In the genomic region with DNA sequence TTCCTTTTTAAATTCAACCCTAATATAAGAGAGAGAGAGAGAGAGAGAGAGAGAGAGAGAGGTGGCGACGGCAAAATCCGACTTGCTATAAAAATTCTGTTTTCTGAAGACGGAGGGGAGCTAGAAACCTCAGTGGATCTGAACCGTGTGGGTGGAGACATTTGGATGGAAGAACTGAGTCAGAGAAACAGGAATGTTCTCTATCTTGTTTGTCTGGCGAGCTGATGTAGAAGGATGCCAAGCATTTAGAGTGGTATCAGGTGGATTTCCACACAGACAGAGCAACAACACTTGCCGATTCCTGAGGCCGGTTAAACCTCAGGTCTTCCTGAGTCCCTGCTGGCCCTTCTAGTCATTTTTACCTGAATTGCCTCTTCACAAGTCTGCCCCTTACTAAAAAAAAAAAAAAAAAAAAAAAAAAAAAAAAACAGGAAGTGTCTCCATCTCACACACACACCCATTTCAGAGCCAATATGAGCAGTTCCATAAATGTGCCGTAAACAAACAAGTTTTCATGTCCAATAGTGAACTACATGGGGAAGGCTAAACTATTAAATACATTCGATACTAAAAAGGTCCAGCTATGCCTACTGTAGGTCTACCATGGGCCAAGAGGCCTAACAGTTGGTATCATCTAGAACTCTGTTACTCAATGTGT, we compare ENCODE assay signal across 11 mouse cellular contexts.
DNase-seq lines count a peak whose midpoint lies in the region; ATAC-seq and TF ChIP-seq lines count a peak whose summit lies in the region.
"Had no signal": no experiment of that assay in that cellular context is flagged by ENCODE, and none has a peak within 500 bp of the region (broad histone marks: within the 10 kb centered on the region; RNA-seq: fewer than 3 reads in every experiment).

No protein-coding gene starts in this region.

- TF ChIP-seq CTCF in stomach, postnatal 0 days (IDR thresholded peaks at IDR 0.05; ENCODE audit: low read depth): no peak

- 92% methylated on average over 10 of the region's 10 CpGs for WGBS in stomach, embryonic 16.5 days
- 90% methylated on average over 10 of the region's 10 CpGs for WGBS in stomach, postnatal 0 days

- ATAC-seq in stomach, embryonic 16.5 days (ENCODE audit: insufficient read depth, low FRiP score): no peak
- no peak for ATAC-seq in stomach, postnatal 0 days (ENCODE audit: low FRiP score, low TSS enrichment)

- TF ChIP-seq POLR2A in myocyte (IDR thresholded peaks at IDR 0.05; ENCODE audit: insufficient read length, low read depth): no peak

- no peaks in the 10 kb centered on the region for H3K36me3 ChIP-seq in stomach, embryonic 16.5 days (ENCODE audit: control insufficient read depth, insufficient read depth, low read length)
- no peaks in the 10 kb centered on the region for H3K36me3 ChIP-seq in stomach, postnatal 0 days (ENCODE audit: control insufficient read depth, insufficient read depth, low read length)
- H3K36me3 ChIP-seq in myocyte (ENCODE audit: control insufficient read depth, insufficient read depth): no peaks in the 10 kb centered on the region
- H3K36me3 ChIP-seq: heart, embryonic 15.5 days had no signal

- H3K9ac ChIP-seq in stomach, embryonic 16.5 days (ENCODE audit: low read length): no peak overlapping the region
- H3K9ac ChIP-seq in stomach, postnatal 0 days (ENCODE audit: low read length): no peak overlapping the region
- H3K9ac ChIP-seq: heart, embryonic 15.5 days had no signal

- H3K4me3 ChIP-seq in stomach, embryonic 16.5 days (replicated peaks; ENCODE audit: low read length): no peak overlapping the region
- H3K4me3 ChIP-seq in stomach, postnatal 0 days (ENCODE audit: low read depth, low read length): no peak overlapping the region
- no peak overlapping the region for H3K4me3 ChIP-seq in myocyte
- H3K4me3 ChIP-seq: heart, embryonic 15.5 days; midbrain, embryonic 10.5 days had no signal

- H3K4me2 ChIP-seq in stomach, embryonic 16.5 days (ENCODE audit: low read depth, low read length): no peak overlapping the region
- no peak overlapping the region for H3K4me2 ChIP-seq in stomach, postnatal 0 days (replicated peaks; ENCODE audit: low read depth)
- H3K4me2 ChIP-seq in myocyte (ENCODE audit: low read depth): peak overlapping the region; percentile 61
- H3K4me2 ChIP-seq: heart, embryonic 15.5 days had no signal

- no peaks in the 10 kb centered on the region for H3K4me1 ChIP-seq in stomach, embryonic 16.5 days (ENCODE audit: control insufficient read depth, insufficient read depth, low read length)
- H3K4me1 ChIP-seq in stomach, postnatal 0 days (replicated peaks; ENCODE audit: control insufficient read depth, insufficient read depth): no peaks in the 10 kb centered on the region

- no peaks in the 10 kb centered on the region for H3K27me3 ChIP-seq in stomach, embryonic 16.5 days (ENCODE audit: control insufficient read depth, insufficient read depth, low read length)
- no peaks in the 10 kb centered on the region for H3K27me3 ChIP-seq in stomach, postnatal 0 days (ENCODE audit: control insufficient read depth, insufficient read depth, low read length)
- no peaks in the 10 kb centered on the region for H3K27me3 ChIP-seq in myocyte (ENCODE audit: control insufficient read depth, insufficient read depth, insufficient read length)
- H3K27me3 ChIP-seq: heart, embryonic 15.5 days had no signal

- H3ac ChIP-seq in myocyte (ENCODE audit: control insufficient read depth, insufficient read length): no peak overlapping the region

- no peak for DNase-seq in stomach, postnatal 0 days (ENCODE audit: low spot score)
- peak; percentile 65 for DNase-seq in fibroblast of lung, adult 2 months (ENCODE audit: low read depth)
- peak; percentile 39 for DNase-seq in heart, postnatal 4 days
- no peak for DNase-seq in adipocyte (ENCODE audit: low spot score)
- no peak for DNase-seq in cerebellum, adult 11 months
- DNase-seq: adrenal gland, postnatal 10 days; spleen, adult 18-20 months had no signal

- H3K27ac ChIP-seq in stomach, embryonic 16.5 days (ENCODE audit: low read length): 0 out of 2 replicates have a peak overlapping the region, but pooled peaks have one; percentile 0
- H3K27ac ChIP-seq in stomach, postnatal 0 days (replicated peaks): no peak overlapping the region
- H3K27ac ChIP-seq: heart, embryonic 15.5 days; midbrain, embryonic 10.5 days had no signal

- no peaks in the 10 kb centered on the region for H3K9me3 ChIP-seq in stomach, embryonic 16.5 days (replicated peaks; ENCODE audit: control insufficient read depth, low read length)
- no peaks in the 10 kb centered on the region for H3K9me3 ChIP-seq in stomach, postnatal 0 days (ENCODE audit: control insufficient read depth, low read length)
- H3K9me3 ChIP-seq: heart, embryonic 15.5 days; midbrain, embryonic 10.5 days had no signal

- TF ChIP-seq EP300 in stomach, postnatal 0 days (optimal IDR thresholded peaks at IDR 0.05): no peak

- H3K79me2 ChIP-seq in myocyte (ENCODE audit: control insufficient read depth, insufficient read depth): no peaks in the 10 kb centered on the region

TF ChIP-seq in myocyte, 11 proteins besides CTCF, POLR2A, EP300 and RAD21:
- TF ChIP-seq USF1 (IDR thresholded peaks at IDR 0.05; ENCODE audit: low read depth): no peak
- TF ChIP-seq POLR2AphosphoS2 (IDR thresholded peaks at IDR 0.05; ENCODE audit: insufficient read length, low read depth): no peak
- no peak for TF ChIP-seq SRF (IDR thresholded peaks at IDR 0.05; ENCODE audit: control insufficient read depth, insufficient read length, low read depth)
- TF ChIP-seq REST (IDR thresholded peaks at IDR 0.05; ENCODE audit: insufficient read depth, insufficient read length): no peak
- no peak for TF ChIP-seq TCF3 (IDR thresholded peaks at IDR 0.05; ENCODE audit: insufficient read length, low read depth)
- TF ChIP-seq MAX (IDR thresholded peaks at IDR 0.05; ENCODE audit: low read depth): no peak
- TF ChIP-seq TCF12 (IDR thresholded peaks at IDR 0.05; ENCODE audit: insufficient read depth, poor library complexity, severe bottlenecking): no peak

Comparison
In these comparisons a context has a peak if more than half of its experiments do, and no peak if none do; other contexts are left out.
1. DNase-seq: peak in fibroblast of lung, adult 2 months (single experiment) and heart, postnatal 4 days (single experiment); none in stomach, postnatal 0 days (single experiment), adipocyte (single experiment) and cerebellum, adult 11 months (single experiment).